Mouse (Mus musculus): ENCODE measurements around the gene Npas4. TPM values are rescaled to one million over a fixed set of nuclear protein-coding genes. Genes with fewer than 3 reads are reported as not detected.

Npas4 gene
- 0.81 TPM for polyA plus RNA-seq (2014; fragmentation: Illumina TruSeq; extraction: RNeasy Lipid Tissue Mini Kit (QIAGEN cat#74804); ENCODE audit: low read depth, low replicate concordance)

DNA sequence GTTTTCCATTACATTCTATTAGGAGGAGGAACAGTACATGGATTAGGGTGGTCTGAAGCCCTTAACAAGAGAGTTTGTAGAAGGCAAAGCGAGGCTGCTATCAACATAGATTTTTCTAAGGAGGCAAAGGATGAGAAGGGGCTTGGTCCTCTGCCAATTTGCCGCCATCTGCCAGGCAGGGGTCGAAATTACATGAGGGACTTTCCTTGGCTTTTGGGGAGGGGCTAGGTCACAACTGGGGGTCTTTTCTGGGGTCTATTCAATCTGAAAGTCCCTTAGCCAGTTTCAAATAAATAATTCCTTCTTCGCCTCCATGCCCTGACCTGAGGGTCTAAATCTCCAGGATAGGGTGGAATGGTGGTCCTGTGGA is at the start of gene Npas4:
Npas4 (minus strand) TSS at position 61 of the 370 bp plus-strand sequence.

DNA sequence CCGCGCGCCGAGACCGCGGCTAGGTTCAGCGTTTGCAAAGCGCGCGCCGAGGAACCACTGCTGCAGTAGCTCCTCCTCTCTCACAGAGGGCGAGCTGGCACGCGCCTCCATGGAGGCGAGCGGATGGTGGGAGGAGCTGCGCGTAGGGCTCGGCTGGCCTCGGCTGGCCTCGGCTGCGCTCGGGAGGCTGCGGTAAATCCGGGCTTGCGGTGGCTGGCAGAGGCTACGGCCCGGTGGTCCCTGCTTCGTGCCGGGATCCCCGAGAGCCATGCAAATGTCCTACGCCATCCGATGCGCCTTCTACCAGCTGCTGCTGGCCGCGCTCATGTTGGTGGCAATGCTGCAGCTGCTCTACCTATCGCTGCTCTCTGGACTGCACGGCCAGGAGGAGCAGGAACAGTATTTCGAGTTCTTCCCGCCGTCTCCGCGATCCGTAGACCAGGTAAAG is 48.6 kb upstream of the Npas4 start, which contains the start of the genes B4gat1 and AC124502.3:
B4gat1 (plus strand) TSS at position 118 of the 448 bp plus-strand sequence.
AC124502.3 (plus strand) TSS at position 183 of the 448 bp plus-strand sequence.

DNA sequence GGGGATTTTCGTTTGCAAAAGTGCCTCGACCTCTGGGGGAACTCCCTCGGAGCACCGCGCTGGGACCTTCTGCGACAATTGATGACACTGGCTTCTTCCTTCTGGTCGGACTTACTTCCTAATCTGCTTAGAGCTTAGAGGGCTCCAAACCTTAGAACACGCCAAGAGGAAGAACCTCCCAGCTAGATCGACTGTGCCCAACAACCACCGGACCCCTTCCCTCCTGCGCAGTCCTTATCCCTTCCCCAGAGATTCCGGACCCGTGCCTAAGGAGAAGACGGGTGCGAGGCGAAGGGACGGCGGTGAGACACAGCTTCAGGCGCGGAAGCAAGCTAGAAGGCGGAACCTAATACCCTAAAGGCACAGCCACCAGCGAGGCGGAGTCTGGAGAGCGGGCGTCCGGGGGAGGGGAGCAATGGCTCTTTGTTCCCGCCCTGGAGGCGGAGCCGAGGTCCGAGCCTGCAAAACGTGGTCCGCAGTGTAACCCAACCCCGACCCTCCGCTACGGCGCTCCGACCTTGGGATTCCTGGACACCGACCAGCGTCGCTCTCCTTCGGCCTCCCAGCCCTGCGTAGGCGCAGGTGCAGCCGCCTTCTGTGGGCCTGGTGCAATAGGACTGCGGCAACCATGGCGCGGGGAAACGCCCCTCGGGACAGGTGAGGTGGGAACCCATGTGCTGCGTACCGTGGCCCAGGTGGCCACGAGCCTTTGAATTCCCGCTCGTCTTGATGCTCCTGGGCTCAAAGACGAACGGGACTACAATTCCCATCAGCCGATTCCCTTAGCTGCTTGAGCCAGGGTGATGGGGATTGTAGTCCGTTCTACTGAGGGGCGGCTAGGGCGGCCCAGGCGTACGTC is 33.7 kb upstream of the Npas4 start, which contains the start of gene Slc29a2:
Slc29a2 (plus strand) TSS at position 240 of the 859 bp plus-strand sequence.

DNA sequence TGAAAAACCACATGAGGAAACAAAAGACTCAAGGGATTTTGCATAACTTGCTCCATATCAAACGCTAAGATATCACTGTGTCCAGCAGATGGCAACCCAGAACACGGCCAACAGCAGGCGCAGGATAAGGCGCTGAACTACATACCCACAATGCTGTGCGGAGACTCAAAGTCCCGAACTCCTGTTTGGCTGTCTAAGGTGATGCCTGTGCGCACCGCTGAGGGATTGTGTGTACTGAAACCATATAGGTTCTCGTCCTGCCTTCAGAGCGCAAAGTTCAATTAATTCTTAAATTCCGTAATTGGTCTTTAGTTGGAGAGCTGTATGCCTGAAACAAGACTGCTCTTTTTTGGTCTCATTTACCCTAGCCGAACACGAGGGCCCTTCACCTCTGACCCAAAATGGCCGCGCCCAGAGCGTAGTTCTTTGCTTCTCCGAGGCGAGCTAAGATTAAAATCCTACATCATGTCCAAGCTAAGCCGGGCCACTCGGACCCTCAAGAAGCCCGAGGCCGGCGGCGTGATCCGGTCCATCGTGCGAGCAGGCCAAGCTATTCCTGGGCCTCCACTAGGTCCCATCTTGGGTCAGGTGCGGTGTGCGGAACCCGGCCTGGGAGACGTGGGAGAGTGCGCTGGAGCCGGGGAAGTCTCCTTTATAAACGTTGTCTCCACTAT is 28.1 kb downstream of the Npas4 start, which contains the start of gene Mrpl11:
Mrpl11 (plus strand) TSS at position 220 of the 674 bp plus-strand sequence.

DNA sequence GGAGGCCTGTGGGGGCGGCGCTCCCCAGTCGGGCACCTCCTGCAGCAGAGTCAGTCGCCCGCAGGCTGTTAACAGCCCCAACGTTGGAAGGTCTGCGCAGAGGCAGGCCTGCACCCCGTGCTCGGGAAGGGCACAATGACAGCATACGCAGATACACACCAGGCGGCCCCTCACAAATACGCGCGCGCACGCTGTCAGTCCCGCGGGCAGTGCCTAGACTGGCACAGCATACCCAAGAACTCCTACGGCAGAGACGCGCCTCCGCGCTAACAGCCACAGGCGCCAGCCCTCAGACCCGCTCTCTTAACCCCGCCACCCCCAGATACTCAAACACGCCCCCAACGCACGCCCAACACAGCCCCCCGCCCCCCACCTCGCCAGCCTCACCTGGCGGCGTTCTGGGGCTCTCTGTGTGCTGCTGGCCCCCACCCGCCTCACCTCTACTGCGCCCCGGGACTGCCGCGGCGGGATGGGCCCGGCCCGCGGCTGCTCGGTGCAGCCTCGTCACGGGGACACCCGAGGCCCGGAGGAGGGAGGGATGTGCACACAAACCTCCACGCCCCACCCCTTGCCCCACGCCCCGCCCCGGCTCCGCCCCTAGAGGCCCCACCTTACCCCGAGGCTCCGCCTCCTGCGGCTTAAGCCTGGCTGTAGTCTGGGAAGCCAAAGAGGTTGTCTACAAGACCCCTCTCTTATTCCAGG is 47.4 kb downstream of the Npas4 start, which contains the start of gene Peli3:
Peli3 (minus strand) TSS at position 577 of the 702 bp plus-strand sequence.

Other genes with a start within 250 kb of the Npas4 start
- 9.1 TPM for gene Rbm4b, start 233.8 kb downstream of the Npas4 start, polyA plus RNA-seq (2014; fragmentation: Illumina TruSeq; extraction: RNeasy Lipid Tissue Mini Kit (QIAGEN cat#74804); ENCODE audit: low read depth, low replicate concordance)
- gene Rbm4, start 196.4 kb downstream of the Npas4 start, polyA plus RNA-seq (2014; fragmentation: Illumina TruSeq; extraction: RNeasy Lipid Tissue Mini Kit (QIAGEN cat#74804); ENCODE audit: low read depth, low replicate concordance), result 22.9 TPM
- 9.5 TPM for gene Gm21992, start 178.7 kb downstream of the Npas4 start, polyA plus RNA-seq (2014; fragmentation: Illumina TruSeq; extraction: RNeasy Lipid Tissue Mini Kit (QIAGEN cat#74804); ENCODE audit: low read depth, low replicate concordance)
- 11.5 TPM for gene Rbm14, start 178.7 kb downstream of the Npas4 start, polyA plus RNA-seq (2014; fragmentation: Illumina TruSeq; extraction: RNeasy Lipid Tissue Mini Kit (QIAGEN cat#74804); ENCODE audit: low read depth, low replicate concordance)
- gene Ccs, start 151.0 kb downstream of the Npas4 start, polyA plus RNA-seq (2014; fragmentation: Illumina TruSeq; extraction: RNeasy Lipid Tissue Mini Kit (QIAGEN cat#74804); ENCODE audit: low read depth, low replicate concordance), result 33.2 TPM
- not detected for gene Ccdc87, start 150.9 kb downstream of the Npas4 start, polyA plus RNA-seq (2014; fragmentation: Illumina TruSeq; extraction: RNeasy Lipid Tissue Mini Kit (QIAGEN cat#74804); ENCODE audit: low read depth, low replicate concordance)
- 63.9 TPM for gene Ctsf, start 135.2 kb downstream of the Npas4 start, polyA plus RNA-seq (2014; fragmentation: Illumina TruSeq; extraction: RNeasy Lipid Tissue Mini Kit (QIAGEN cat#74804); ENCODE audit: low read depth, low replicate concordance)
- gene Actn3, start 112.4 kb downstream of the Npas4 start, polyA plus RNA-seq (2014; fragmentation: Illumina TruSeq; extraction: RNeasy Lipid Tissue Mini Kit (QIAGEN cat#74804); ENCODE audit: low read depth, low replicate concordance), result 0.71 TPM
- 4.5 TPM for gene Zdhhc24, start 111.6 kb downstream of the Npas4 start, polyA plus RNA-seq (2014; fragmentation: Illumina TruSeq; extraction: RNeasy Lipid Tissue Mini Kit (QIAGEN cat#74804); ENCODE audit: low read depth, low replicate concordance)
- 2.6 TPM for gene Bbs1, start 83.7 kb downstream of the Npas4 start, polyA plus RNA-seq (2014; fragmentation: Illumina TruSeq; extraction: RNeasy Lipid Tissue Mini Kit (QIAGEN cat#74804); ENCODE audit: low read depth, low replicate concordance)
- 24.4 TPM for gene Dpp3, start 62.0 kb downstream of the Npas4 start, polyA plus RNA-seq (2014; fragmentation: Illumina TruSeq; extraction: RNeasy Lipid Tissue Mini Kit (QIAGEN cat#74804); ENCODE audit: low read depth, low replicate concordance)
- 2.7 TPM for gene Peli3, start 47.2 kb downstream of the Npas4 start, polyA plus RNA-seq (2014; fragmentation: Illumina TruSeq; extraction: RNeasy Lipid Tissue Mini Kit (QIAGEN cat#74804); ENCODE audit: low read depth, low replicate concordance)
- gene Mrpl11, start 28.2 kb downstream of the Npas4 start, polyA plus RNA-seq (2014; fragmentation: Illumina TruSeq; extraction: RNeasy Lipid Tissue Mini Kit (QIAGEN cat#74804); ENCODE audit: low read depth, low replicate concordance), result 87.5 TPM
- 14.6 TPM for gene Slc29a2, start 33.5 kb upstream of the Npas4 start, polyA plus RNA-seq (2014; fragmentation: Illumina TruSeq; extraction: RNeasy Lipid Tissue Mini Kit (QIAGEN cat#74804); ENCODE audit: low read depth, low replicate concordance)
- gene B4gat1, start 48.5 kb upstream of the Npas4 start, polyA plus RNA-seq (2014; fragmentation: Illumina TruSeq; extraction: RNeasy Lipid Tissue Mini Kit (QIAGEN cat#74804); ENCODE audit: low read depth, low replicate concordance), result 42.6 TPM
- 1.0 TPM for gene AC124502.3, start 48.6 kb upstream of the Npas4 start, polyA plus RNA-seq (2014; fragmentation: Illumina TruSeq; extraction: RNeasy Lipid Tissue Mini Kit (QIAGEN cat#74804); ENCODE audit: low read depth, low replicate concordance)
- gene Brms1, start 51.0 kb upstream of the Npas4 start, polyA plus RNA-seq (2014; fragmentation: Illumina TruSeq; extraction: RNeasy Lipid Tissue Mini Kit (QIAGEN cat#74804); ENCODE audit: low read depth, low replicate concordance), result 19.7 TPM
- 1.7 TPM for gene Rin1, start 60.2 kb upstream of the Npas4 start, polyA plus RNA-seq (2014; fragmentation: Illumina TruSeq; extraction: RNeasy Lipid Tissue Mini Kit (QIAGEN cat#74804); ENCODE audit: low read depth, low replicate concordance)
- 10.5 TPM for gene Cd248, start 77.8 kb upstream of the Npas4 start, polyA plus RNA-seq (2014; fragmentation: Illumina TruSeq; extraction: RNeasy Lipid Tissue Mini Kit (QIAGEN cat#74804); ENCODE audit: low read depth, low replicate concordance)
- gene Tmem151a, start 95.2 kb upstream of the Npas4 start, polyA plus RNA-seq (2014; fragmentation: Illumina TruSeq; extraction: RNeasy Lipid Tissue Mini Kit (QIAGEN cat#74804); ENCODE audit: low read depth, low replicate concordance), result 2.0 TPM
- gene Yif1a, start 98.2 kb upstream of the Npas4 start, polyA plus RNA-seq (2014; fragmentation: Illumina TruSeq; extraction: RNeasy Lipid Tissue Mini Kit (QIAGEN cat#74804); ENCODE audit: low read depth, low replicate concordance), result 90.7 TPM
- 0.34 TPM for gene Cnih2, start 108.2 kb upstream of the Npas4 start, polyA plus RNA-seq (2014; fragmentation: Illumina TruSeq; extraction: RNeasy Lipid Tissue Mini Kit (QIAGEN cat#74804); ENCODE audit: low read depth, low replicate concordance)
- gene Rab1b, start 116.8 kb upstream of the Npas4 start, polyA plus RNA-seq (2014; fragmentation: Illumina TruSeq; extraction: RNeasy Lipid Tissue Mini Kit (QIAGEN cat#74804); ENCODE audit: low read depth, low replicate concordance), result 163 TPM
- 41.4 TPM for gene Klc2, start 128.2 kb upstream of the Npas4 start, polyA plus RNA-seq (2014; fragmentation: Illumina TruSeq; extraction: RNeasy Lipid Tissue Mini Kit (QIAGEN cat#74804); ENCODE audit: low read depth, low replicate concordance)

All from heart, adult 10 weeks (tissue).